Mouse (Mus musculus): Measurements from ENCODE around the gene Thap7. TPM values are rescaled to one million over a fixed set of nuclear protein-coding genes. Genes with fewer than 3 reads are reported as not detected.
"Not testable (repeated sequence)": the region's sequence is repeated elsewhere in the genome, so short reads cannot be mapped to it uniquely, and the experiment has no call there.

Thap7 gene
- polyA plus RNA-seq, 1 experiment from 2014 or later = 46.5 TPM

DNA sequence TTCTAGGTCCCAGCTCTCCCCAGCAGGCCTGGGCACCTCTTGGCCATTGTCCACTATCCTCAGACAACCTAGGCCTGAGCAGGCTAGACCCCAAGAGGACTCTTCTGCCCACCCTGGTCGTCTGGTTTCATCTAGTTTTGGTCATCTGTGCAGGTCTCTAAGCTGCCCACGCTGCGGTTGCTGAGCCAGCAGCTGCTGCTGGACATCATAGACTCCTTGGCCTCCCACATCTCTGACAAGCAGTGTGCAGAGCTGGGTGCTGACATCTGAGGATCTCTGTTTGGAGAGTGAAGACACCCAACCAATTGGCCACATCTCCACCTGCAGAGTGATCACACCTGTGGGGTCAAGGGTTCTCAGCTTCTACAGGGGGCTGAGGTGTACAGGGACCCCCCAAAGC is 5.4 kb downstream of the Thap7 start:
- no peak for ATAC-seq (replicated peaks; ENCODE audit: low FRiP score)
- no peak overlapping the region for H3K4me3 ChIP-seq (ENCODE audit: low read depth, low read length)
- no peaks in the 10 kb centered on the region for H3K27me3 ChIP-seq (replicated peaks; ENCODE audit: control insufficient read depth, insufficient read depth, low read length)
- no peaks in the 10 kb centered on the region for H3K9me3 ChIP-seq (ENCODE audit: control insufficient read depth, low read length)
- no peak overlapping the region for H3K9ac ChIP-seq (ENCODE audit: low read depth, low read length)
- no peak overlapping the region for H3K27ac ChIP-seq (ENCODE audit: low read depth, low read length)
- peaks cover 46% of the 10 kb centered on the region for H3K36me3 ChIP-seq (ENCODE audit: control insufficient read depth, insufficient read depth, low read length)
- H3K4me1 ChIP-seq (replicated peaks; ENCODE audit: control insufficient read depth, insufficient read depth, low read length) = peaks cover 6% of the 10 kb centered on the region
- DNase-seq (ENCODE audit: low spot score) = no peak
- WGBS = 79% methylated on average over 3 of the region's 3 CpGs
- H3K4me2 ChIP-seq = no peak overlapping the region

DNA sequence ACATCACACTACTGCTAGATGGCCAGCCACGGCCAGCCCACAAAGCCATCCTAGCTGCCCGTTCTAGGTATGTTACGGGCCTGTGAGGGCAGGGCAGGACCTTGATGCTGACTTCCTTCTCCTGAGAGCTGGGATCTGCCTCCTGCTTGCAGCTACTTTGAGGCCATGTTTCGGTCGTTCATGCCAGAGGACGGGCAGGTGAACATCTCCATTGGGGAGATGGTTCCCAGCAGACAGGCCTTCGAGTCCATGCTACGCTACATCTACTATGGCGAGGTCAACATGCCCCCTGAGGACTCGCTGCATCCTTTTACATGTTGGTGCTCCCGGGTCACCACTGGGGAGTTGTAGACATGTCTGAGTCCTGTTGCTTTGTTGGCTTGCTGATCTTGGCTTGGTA is 6.8 kb downstream of the Thap7 start:
- H3K9ac ChIP-seq (ENCODE audit: low read depth, low read length) = no peak overlapping the region
- H3K36me3 ChIP-seq (ENCODE audit: control insufficient read depth, insufficient read depth, low read length) = peaks cover 54% of the 10 kb centered on the region
- no peaks in the 10 kb centered on the region for H3K27me3 ChIP-seq (replicated peaks; ENCODE audit: control insufficient read depth, insufficient read depth, low read length)
- no peak for DNase-seq (ENCODE audit: low spot score)
- H3K4me3 ChIP-seq (ENCODE audit: low read depth, low read length) = no peak overlapping the region
- no peak overlapping the region for H3K4me2 ChIP-seq
- H3K4me1 ChIP-seq (replicated peaks; ENCODE audit: control insufficient read depth, insufficient read depth, low read length) = no peaks in the 10 kb centered on the region
- 92% methylated on average over 11 of the region's 11 CpGs for WGBS
- ATAC-seq (replicated peaks; ENCODE audit: low FRiP score) = no peak
- no peak overlapping the region for H3K27ac ChIP-seq (ENCODE audit: low read depth, low read length)
- H3K9me3 ChIP-seq (ENCODE audit: control insufficient read depth, low read length) = no peaks in the 10 kb centered on the region

DNA sequence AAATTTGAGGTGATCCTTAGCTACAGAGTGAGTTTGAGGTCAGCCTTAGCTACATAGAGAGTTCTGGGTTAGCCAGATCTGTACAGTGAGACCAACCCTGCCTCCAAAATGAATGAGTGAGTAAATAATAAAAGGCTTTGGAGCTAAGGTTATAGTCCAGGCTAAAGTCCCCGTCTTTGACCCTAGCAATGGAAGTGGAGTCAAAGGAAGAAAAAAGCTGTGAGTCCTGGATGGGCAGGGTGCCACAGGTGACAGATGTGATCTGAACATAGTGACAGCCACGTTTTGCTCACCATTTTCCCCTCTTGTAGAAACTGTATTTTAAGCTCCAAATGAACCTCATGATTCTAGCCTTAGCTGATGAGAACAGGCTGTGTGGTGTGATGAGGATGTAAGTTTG is 12.0 kb downstream of the Thap7 start:
- no peaks in the 10 kb centered on the region for H3K27me3 ChIP-seq (replicated peaks; ENCODE audit: control insufficient read depth, insufficient read depth, low read length)
- ATAC-seq (replicated peaks; ENCODE audit: low FRiP score) (no peak), DNase-seq (ENCODE audit: low spot score) (no peak)
- peaks cover 50% of the 10 kb centered on the region for H3K36me3 ChIP-seq (ENCODE audit: control insufficient read depth, insufficient read depth, low read length)
- H3K27ac ChIP-seq (ENCODE audit: low read depth, low read length) = no peak overlapping the region
- H3K4me2 ChIP-seq = no peak overlapping the region
- H3K9me3 ChIP-seq (ENCODE audit: control insufficient read depth, low read length) = no peaks in the 10 kb centered on the region
- no peaks in the 10 kb centered on the region for H3K4me1 ChIP-seq (replicated peaks; ENCODE audit: control insufficient read depth, insufficient read depth, low read length)
- no peak overlapping the region for H3K4me3 ChIP-seq (ENCODE audit: low read depth, low read length)
- no peak overlapping the region for H3K9ac ChIP-seq (ENCODE audit: low read depth, low read length)
- 84% methylated on average over 2 of the region's 2 CpGs for WGBS

DNA sequence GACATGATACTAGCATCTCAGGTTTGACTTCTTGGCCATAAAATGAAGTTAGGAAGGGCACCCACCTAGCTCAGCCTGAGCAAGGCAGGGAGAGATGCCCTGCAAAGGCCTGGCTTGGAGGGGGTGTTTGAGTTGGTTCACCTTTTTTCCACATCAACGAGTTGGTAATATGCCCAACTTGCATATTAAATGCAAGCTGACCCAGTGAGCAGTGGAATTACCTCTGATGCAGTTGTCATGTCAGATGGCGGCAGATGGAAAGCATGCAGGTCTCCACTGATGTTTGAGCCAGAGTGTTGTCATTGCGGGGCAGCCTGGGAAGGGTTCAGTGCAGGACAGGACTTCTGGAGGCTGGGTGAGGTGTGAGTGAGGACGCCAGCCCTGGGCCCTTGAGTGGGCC is 19.5 kb downstream of the Thap7 start:
- Histone ChIP-seq H3K4me2 (no peak overlapping the region), H3K27me3 (replicated peaks; ENCODE audit: control insufficient read depth, insufficient read depth, low read length) (no peaks in the 10 kb centered on the region), H3K36me3 (ENCODE audit: control insufficient read depth, insufficient read depth, low read length) (peaks cover 22% of the 10 kb centered on the region), H3K4me1 (replicated peaks; ENCODE audit: control insufficient read depth, insufficient read depth, low read length) (peaks cover 14% of the 10 kb centered on the region), H3K9me3 (ENCODE audit: control insufficient read depth, low read length) (no peaks in the 10 kb centered on the region), H3K27ac (ENCODE audit: low read depth, low read length) (no peak overlapping the region), H3K9ac (ENCODE audit: low read depth, low read length) (no peak overlapping the region), H3K4me3 (ENCODE audit: low read depth, low read length) (no peak overlapping the region)
- WGBS = 84% methylated on average over 4 of the region's 4 CpGs
- DNase-seq (ENCODE audit: low spot score) (no peak), ATAC-seq (replicated peaks; ENCODE audit: low FRiP score) (no peak)

DNA sequence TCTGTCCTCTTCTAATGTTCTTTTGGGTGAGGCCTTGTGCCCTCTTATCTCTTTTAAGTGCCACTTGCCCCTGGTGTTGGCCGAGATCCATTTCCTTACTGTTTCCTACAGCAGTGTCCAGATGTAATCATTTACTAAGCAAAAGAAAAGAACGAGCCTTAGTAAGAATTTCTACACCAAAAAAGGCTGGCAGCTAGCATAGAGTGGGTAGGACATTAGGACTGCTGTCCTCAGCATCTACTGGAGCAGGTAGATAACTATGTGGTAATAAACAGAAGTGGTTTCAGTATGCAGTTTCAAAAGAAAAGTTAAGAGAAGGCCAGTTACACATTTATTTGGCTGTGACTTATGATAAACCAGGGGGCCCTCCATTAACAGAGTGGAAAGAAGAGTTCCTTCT is 20.2 kb downstream of the Thap7 start:
- peaks cover 16% of the 10 kb centered on the region for H3K36me3 ChIP-seq (ENCODE audit: control insufficient read depth, insufficient read depth, low read length)
- H3K27ac ChIP-seq (ENCODE audit: low read depth, low read length) = no peak overlapping the region
- 58% methylated on average over 2 of the region's 2 CpGs for WGBS
- 0 out of 2 replicates have a peak overlapping the region, but pooled peaks have one; percentile 9 for H3K9ac ChIP-seq (ENCODE audit: low read depth, low read length)
- H3K27me3 ChIP-seq (replicated peaks; ENCODE audit: control insufficient read depth, insufficient read depth, low read length) = no peaks in the 10 kb centered on the region
- peaks cover 14% of the 10 kb centered on the region for H3K4me1 ChIP-seq (replicated peaks; ENCODE audit: control insufficient read depth, insufficient read depth, low read length)
- no peak for DNase-seq (ENCODE audit: low spot score)
- H3K4me3 ChIP-seq (ENCODE audit: low read depth, low read length) = no peak overlapping the region
- no peak for ATAC-seq (replicated peaks; ENCODE audit: low FRiP score)
- H3K4me2 ChIP-seq = peak overlapping the region; percentile 86; the same call in 1 of the 2 replicates
- no peaks in the 10 kb centered on the region for H3K9me3 ChIP-seq (ENCODE audit: control insufficient read depth, low read length)

DNA sequence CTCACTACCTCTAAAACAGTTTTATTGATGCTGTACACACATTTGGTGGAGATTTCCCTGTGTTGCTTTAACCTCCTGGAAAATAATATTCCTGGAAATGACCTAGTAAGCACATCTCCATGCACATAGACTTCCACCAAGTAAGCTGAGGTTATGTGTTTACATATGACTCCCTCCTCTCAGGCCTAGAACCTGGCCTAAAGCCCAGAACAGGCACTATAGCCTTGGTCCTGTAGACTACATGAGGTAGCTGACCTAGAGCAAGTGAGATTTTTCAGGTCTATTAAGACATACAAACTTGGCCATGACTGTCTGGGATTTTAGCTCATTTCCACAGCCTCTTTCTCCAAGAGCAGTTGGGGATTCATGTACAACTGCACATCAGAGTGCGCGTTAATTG is 20.8 kb downstream of the Thap7 start:
- no peak for DNase-seq (ENCODE audit: low spot score)
- 0 out of 2 replicates have a peak overlapping the region, but pooled peaks have one; percentile 71 for H3K4me3 ChIP-seq (ENCODE audit: low read depth, low read length)
- peaks cover 14% of the 10 kb centered on the region for H3K4me1 ChIP-seq (replicated peaks; ENCODE audit: control insufficient read depth, insufficient read depth, low read length)
- 93% methylated on average over 2 of the region's 2 CpGs for WGBS
- H3K27ac ChIP-seq (ENCODE audit: low read depth, low read length) = no peak overlapping the region
- peak overlapping the region; percentile 79; the same call in 1 of the 2 replicates for H3K9ac ChIP-seq (ENCODE audit: low read depth, low read length)
- H3K4me2 ChIP-seq = peak overlapping the region; percentile 86
- H3K27me3 ChIP-seq (replicated peaks; ENCODE audit: control insufficient read depth, insufficient read depth, low read length) = no peaks in the 10 kb centered on the region
- no peaks in the 10 kb centered on the region for H3K9me3 ChIP-seq (ENCODE audit: control insufficient read depth, low read length)
- H3K36me3 ChIP-seq (ENCODE audit: control insufficient read depth, insufficient read depth, low read length) = peaks cover 13% of the 10 kb centered on the region
- ATAC-seq (replicated peaks; ENCODE audit: low FRiP score) = no peak

DNA sequence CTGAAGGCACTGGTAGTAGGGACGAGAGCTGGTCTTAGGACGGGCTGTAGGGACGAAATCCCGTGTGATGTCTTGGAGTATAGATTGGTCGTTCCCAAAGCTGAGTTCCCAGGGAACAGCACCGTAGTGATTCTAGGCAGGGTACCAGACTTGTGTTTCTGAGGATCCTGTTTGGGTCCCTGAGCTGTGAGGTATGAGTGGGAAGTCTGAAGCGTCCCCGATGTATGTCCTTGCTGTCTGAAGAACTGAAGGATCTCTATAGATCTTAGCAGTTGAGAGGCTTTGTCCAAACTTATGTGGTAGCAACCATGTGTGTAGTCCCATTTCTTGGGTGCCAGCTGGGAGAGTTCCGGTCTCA is 21.7 kb downstream of the Thap7 start:
- Histone ChIP-seq H3K4me3 (ENCODE audit: low read depth, low read length) (peak overlapping the region; percentile 71), H3K4me1 (replicated peaks; ENCODE audit: control insufficient read depth, insufficient read depth, low read length) (peaks cover 14% of the 10 kb centered on the region), H3K36me3 (ENCODE audit: control insufficient read depth, insufficient read depth, low read length) (peaks cover 13% of the 10 kb centered on the region), H3K9ac (ENCODE audit: low read depth, low read length) (peak overlapping the region; percentile 79), H3K4me2 (peak overlapping the region; percentile 86), H3K27ac (ENCODE audit: low read depth, low read length) (peak overlapping the region; percentile 84), H3K9me3 (ENCODE audit: control insufficient read depth, low read length) (no peaks in the 10 kb centered on the region), H3K27me3 (replicated peaks; ENCODE audit: control insufficient read depth, insufficient read depth, low read length) (no peaks in the 10 kb centered on the region)
- 8% methylated on average over 9 of the region's 9 CpGs for WGBS
- DNase-seq (ENCODE audit: low spot score) = no peak
- 0 out of 2 replicates have a peak, but pooled peaks have one; percentile 7 for ATAC-seq (replicated peaks; ENCODE audit: low FRiP score)

DNA sequence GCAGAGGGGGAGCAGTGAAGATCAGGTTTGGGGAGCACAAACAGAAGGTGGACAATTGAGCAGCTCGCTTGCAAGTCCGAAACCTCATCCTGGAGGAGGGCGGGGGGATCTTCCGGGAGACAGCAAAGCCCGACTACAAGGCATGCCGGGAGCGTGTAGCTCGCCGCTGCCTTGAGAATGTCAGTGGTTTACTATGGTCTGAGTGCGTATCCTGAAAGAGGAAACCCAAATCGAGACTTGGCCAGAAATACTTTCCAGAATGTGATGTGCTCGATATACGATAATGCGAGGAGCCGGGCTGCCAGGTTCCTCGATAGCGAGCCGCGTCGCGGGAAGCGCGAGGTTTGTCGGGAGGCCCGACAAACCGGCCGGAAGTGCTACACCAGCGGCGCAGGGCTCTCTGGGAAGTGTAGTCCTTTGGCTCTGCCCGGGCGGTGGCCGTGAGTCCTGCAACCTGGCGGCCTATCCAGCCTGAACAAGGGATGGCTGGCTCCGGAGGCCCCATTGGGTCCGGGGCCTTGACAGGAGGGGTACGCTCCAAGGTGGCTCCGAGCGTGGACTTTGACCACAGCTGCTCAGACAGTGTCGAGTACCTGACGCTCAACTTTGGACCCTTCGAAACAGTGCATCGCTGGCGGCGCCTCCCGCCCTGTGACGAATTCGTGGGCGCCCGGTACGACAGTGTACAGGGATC is 22.2 kb downstream of the Thap7 start, which contains the start of gene Lztr1:
Gene Lztr1, plus strand, starts transcription at position 143 of the 694 bp plus-strand sequence.
- Histone ChIP-seq H3K27ac (ENCODE audit: low read depth, low read length) (peak within 1 kb of the TSS; percentile 84), H3K4me3 (ENCODE audit: low read depth, low read length) (peak within 1 kb of the TSS; percentile 71), H3K27me3 (replicated peaks; ENCODE audit: control insufficient read depth, insufficient read depth, low read length) (no peaks in the 10 kb centered on the region), H3K4me1 (replicated peaks; ENCODE audit: control insufficient read depth, insufficient read depth, low read length) (peaks cover 14% of the 10 kb centered on the region), H3K36me3 (ENCODE audit: control insufficient read depth, insufficient read depth, low read length) (peaks cover 12% of the 10 kb centered on the region), H3K9ac (ENCODE audit: low read depth, low read length) (peak within 1 kb of the TSS; percentile 79), H3K9me3 (ENCODE audit: control insufficient read depth, low read length) (no peaks in the 10 kb centered on the region), H3K4me2 (peak within 1 kb of the TSS; percentile 86)
- DNase-seq (ENCODE audit: low spot score) (peak; percentile 93), ATAC-seq (replicated peaks; ENCODE audit: low FRiP score) (peak; percentile 96)
- WGBS = under 1% methylated on average over 50 of the region's 50 CpGs

DNA sequence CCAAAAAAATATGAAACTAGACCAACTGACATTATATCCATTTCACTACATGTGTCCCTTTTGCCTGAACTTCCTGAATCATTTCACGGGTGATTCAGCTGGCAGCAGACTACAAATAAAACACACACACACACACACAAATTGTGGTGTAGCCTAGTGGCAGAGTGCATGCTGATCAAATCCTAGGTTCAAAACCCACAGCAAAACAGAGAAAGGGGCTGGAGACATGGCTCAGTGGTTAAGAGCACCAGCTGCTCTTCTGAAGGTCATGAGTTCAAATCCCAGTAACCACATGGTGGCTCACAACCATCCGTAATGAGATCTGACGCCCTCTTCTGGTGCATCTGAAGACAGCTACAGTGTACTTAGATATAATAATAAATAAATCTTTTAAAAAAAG is 22.9 kb downstream of the Thap7 start:
- 33% methylated on average over 3 of the region's 3 CpGs for WGBS
- H3K9me3 ChIP-seq (ENCODE audit: control insufficient read depth, low read length); ATAC-seq (replicated peaks; ENCODE audit: low FRiP score); H3K27me3 ChIP-seq (replicated peaks; ENCODE audit: control insufficient read depth, insufficient read depth, low read length); H3K36me3 ChIP-seq (ENCODE audit: control insufficient read depth, insufficient read depth, low read length); DNase-seq (ENCODE audit: low spot score): not testable (repeated sequence)
- peak overlapping the region; percentile 71 for H3K4me3 ChIP-seq (ENCODE audit: low read depth, low read length)
- peak overlapping the region; percentile 86 for H3K4me2 ChIP-seq
- H3K4me1 ChIP-seq (replicated peaks; ENCODE audit: control insufficient read depth, insufficient read depth, low read length) = peaks cover 14% of the 10 kb centered on the region
- H3K9ac ChIP-seq (ENCODE audit: low read depth, low read length) = peak overlapping the region; percentile 79
- H3K27ac ChIP-seq (ENCODE audit: low read depth, low read length) = peak overlapping the region; percentile 84

Data from liver, embryonic 11.5 days (tissue).